Mouse (Mus musculus): ENCODE measurements at regions not wholly inside any gene's neighbourhood (a gene's known extent, or its start where the extent isn't known, plus 50 kb on each side); places are given as distances from the start of the nearest gene placed in this dataset.

GRCm38 (mm10) chr11:48381489-48381888 is 392.7 kb upstream of the Sgcd start:
- TF ChIP-seq CTCF (IDR thresholded peaks at IDR 0.05; ENCODE audit: borderline replicate concordance, insufficient read depth, low read length): no peak
- no peak for TF ChIP-seq POLR2A (IDR thresholded peaks at IDR 0.05; ENCODE audit: low read depth, low read length)

Data from embryonic fibroblast, embryonic 13.5 days (primary cell).